Mouse (Mus musculus) sigmoid colon, adult 10 weeks (tissue): Measurements from ENCODE around the gene Itgb3bp. TPM values are rescaled to one million over a fixed set of nuclear protein-coding genes. Genes with fewer than 3 reads are reported as not detected.

Source experiments
- polyA plus RNA-seq: library from polyadenylated mRNA; stranded (reverse); fragments of 350-450 nt; fragmentation: Illumina TruSeq; extraction: RNeasy Lipid Tissue Mini Kit (QIAGEN cat#74804); gene quantifications from one replicate; pipeline ENCODE4 v1.2.3, GENCODE M21; 2014; ENCODE audit warnings: low read depth, low replicate concordance

The Itgb3bp gene
- 46.7 TPM for polyA plus RNA-seq

DNA sequence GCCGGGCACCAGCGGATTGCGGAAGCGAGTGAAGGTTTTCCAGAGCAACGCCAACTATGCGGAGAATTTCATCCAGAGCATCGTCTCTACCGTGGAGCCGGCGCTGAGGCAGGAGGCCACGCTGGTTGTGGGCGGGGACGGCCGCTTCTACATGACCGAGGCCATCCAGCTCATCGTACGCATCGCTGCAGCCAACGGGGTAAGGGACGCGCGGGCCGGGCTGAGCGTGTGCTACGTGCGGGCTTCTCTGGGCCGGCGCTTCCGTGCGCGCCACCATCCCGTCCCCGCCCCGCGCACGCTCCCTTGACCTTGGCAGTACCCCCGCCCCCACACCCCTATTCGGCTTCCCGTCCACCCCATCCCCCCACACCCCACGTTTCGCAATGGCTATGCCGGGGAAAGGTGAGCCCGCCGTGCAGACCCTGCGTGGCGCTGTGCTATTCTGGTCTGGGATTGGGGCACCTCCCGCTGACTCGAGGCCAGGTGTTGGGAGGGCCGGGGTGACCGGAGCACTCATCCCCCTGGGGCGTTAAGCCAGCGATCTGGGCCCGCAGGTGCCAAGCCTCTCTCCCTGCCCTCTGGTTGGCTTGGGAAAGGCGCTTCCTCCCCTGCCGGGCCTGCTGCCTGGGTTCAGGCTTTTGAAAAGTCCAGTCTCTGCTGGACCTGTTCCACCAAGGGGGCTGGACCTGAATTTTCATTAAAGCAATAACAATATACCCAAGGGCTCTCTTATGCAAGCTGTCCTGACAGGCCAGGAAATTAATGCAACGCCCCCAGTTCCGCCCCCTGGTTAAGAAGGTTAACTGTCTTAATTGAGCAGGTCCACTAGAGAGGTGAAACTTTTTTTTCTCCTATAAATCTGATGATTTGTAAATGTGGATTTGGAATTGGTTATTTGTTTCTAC is at the start of gene Itgb3bp:
Gene Itgb3bp (minus strand): TSS at position 201 of the 905 bp plus-strand sequence.

DNA sequence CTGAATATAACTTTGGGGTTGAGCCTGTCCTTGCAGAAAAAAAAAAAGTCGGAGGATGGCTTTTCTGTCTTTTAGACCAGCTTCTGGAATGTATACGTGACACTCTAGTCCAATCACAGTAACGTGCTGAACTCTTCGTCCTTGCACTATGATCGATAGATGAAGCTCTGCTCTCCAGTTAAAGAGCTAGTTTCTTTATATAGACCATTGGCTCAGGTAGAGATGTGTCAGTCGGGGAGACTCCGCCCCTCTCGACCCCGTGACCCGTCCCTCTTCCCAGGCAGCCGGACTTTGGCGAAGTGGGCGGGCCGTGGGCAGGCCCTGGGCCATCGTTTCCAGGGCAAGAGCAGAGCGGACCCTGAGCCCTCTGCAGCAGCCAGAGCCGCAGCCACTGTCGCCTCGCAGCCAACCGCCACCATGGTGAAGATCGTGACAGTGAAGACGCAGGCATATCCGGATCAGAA is 432 bp downstream of the Itgb3bp start, which contains the start of gene Pgm1:
Gene Pgm1 (plus strand): TSS at position 266 of the 464 bp plus-strand sequence.

DNA sequence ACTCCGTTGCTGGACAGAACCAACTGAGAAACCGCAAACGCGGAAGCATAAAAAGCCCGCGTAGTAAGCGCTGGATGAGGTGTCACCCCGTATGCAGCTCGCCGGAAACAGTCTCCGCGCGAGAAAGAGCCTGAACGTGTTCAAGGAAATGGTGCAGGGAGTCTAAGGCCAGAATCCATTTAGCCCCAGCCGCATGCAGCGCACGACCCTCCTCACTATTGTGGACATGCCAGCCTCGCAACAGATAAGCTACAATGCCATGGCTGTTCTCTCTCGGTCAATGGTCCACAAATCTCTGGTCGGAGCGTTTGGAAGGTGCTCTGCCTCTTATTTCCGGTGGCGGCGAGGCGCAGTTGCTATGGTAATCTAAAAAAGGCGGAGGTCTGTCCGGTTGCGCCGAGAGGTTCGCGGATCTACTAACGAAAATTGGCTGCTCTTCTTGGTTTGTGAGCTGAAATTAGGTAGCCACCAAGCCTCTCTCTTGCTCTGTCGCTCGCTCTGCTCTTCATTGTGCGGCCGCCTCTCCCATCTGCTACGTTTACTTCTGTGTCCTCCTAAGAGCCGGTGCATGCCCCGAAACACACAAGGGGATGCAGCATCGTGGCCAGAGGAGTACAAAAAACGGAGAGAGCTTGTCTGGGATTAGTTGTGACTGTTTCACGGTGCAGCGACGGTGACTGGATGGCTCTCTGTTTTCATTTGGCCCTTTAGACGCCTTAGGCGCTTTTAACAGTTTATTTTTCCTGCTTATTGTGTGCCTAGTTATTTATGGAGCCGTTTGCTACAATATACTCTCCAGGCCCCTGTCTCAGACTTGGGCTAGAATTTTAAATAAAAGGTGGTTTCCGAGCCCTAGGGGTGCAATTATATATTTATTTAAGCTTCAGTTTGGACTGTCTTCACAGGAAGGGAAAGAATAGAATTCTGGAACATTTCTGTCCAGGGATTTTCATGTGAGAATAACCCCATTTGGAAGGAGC is 100.2 kb downstream of the Itgb3bp start, which contains the start of gene Efcab7:
Gene Efcab7 (plus strand): TSS at position 105 of the 980 bp plus-strand sequence.

Other genes with a start within 250 kb of the Itgb3bp start
- gene Alg6, start 214.1 kb downstream of the Itgb3bp start, polyA plus RNA-seq = 41.4 TPM
- 17.2 TPM for gene Efcab7, start 100.6 kb downstream of the Itgb3bp start, polyA plus RNA-seq
- 26.9 TPM for gene Pgm1, start 399 bp downstream of the Itgb3bp start, polyA plus RNA-seq
- gene Ror1, start 166.0 kb upstream of the Itgb3bp start, polyA plus RNA-seq = 13.6 TPM